ENCODE assay signal across 19 mouse cellular contexts in genomic region chr2:26068175-26068574, GRCm38 (mm10). TPM values are rescaled to one million over a fixed set of nuclear protein-coding genes. Genes with fewer than 3 reads are reported as not detected.
DNase-seq lines count a peak whose midpoint lies in the region; ATAC-seq and TF ChIP-seq lines count a peak whose summit lies in the region.
"Had no signal": no experiment of that assay in that cellular context is flagged by ENCODE, and none has a peak within 500 bp of the region (broad histone marks: within the 10 kb centered on the region; RNA-seq: fewer than 3 reads in every experiment).

No protein-coding gene starts in this region.

- H3K36me3 ChIP-seq in forebrain, embryonic 13.5 days (ENCODE audit: poor library complexity, severe bottlenecking): no peaks in the 10 kb centered on the region
- H3K36me3 ChIP-seq: embryonic facial prominence, embryonic 12.5 days; heart, embryonic 15.5 days; midbrain, embryonic 13.5 days had no signal

- no peak overlapping the region for H3K4me3 ChIP-seq in layer of hippocampus, adult 2 months
- H3K4me3 ChIP-seq in olfactory bulb, adult 2 months (ENCODE audit: insufficient read depth, low read depth, low read length): no peak overlapping the region
- no peak overlapping the region for H3K4me3 ChIP-seq in forebrain, embryonic 13.5 days
- H3K4me3 ChIP-seq: embryonic facial prominence, embryonic 12.5 days; heart, embryonic 15.5 days; midbrain, embryonic 13.5 days had no signal

- no peak for TF ChIP-seq CTCF in layer of hippocampus, adult 2 months (conservative IDR thresholded peaks at IDR 0.05)
- no peak for TF ChIP-seq CTCF in olfactory bulb, adult 2 months (IDR thresholded peaks at IDR 0.05; ENCODE audit: insufficient read depth, low read depth, low read length)

- no peak overlapping the region for H3K9ac ChIP-seq in forebrain, embryonic 13.5 days
- H3K9ac ChIP-seq: embryonic facial prominence, embryonic 12.5 days; forebrain, postnatal 0 days; heart, embryonic 15.5 days; midbrain, embryonic 13.5 days had no signal

- H3K4me1 ChIP-seq in olfactory bulb, adult 2 months (ENCODE audit: control insufficient read depth, insufficient read depth, low read length): peaks cover 59% of the 10 kb centered on the region
- peaks cover 21% of the 10 kb centered on the region for H3K4me1 ChIP-seq in forebrain, embryonic 13.5 days
- H3K4me1 ChIP-seq: embryonic facial prominence, embryonic 12.5 days had no signal

- TF ChIP-seq POLR2A in olfactory bulb, adult 2 months (IDR thresholded peaks at IDR 0.05; ENCODE audit: insufficient read depth, low read depth, low read length): no peak

- 28% methylated on average over 7 of the region's 7 CpGs for WGBS in olfactory bulb, adult 2 months
- WGBS in forebrain, embryonic 13.5 days: 80% methylated on average over 7 of the region's 7 CpGs

- no peaks in the 10 kb centered on the region for H3K27me3 ChIP-seq in forebrain, embryonic 13.5 days
- H3K27me3 ChIP-seq: embryonic facial prominence, embryonic 12.5 days; heart, embryonic 15.5 days; midbrain, embryonic 13.5 days had no signal

- DNase-seq in layer of hippocampus, adult 2 months (ENCODE audit: low spot score in 2 of 2): no peak
- DNase-seq in layer of hippocampus, postnatal 25 days (ENCODE audit: extremely low spot score in 1 of 2, low spot score in 1 of 2): no peak
- DNase-seq in ZHBTc4 (ENCODE audit: low read depth, low spot score) (peak; percentile 34), liver (peak; percentile 70)
- DNase-seq in adrenal gland, postnatal 36 days: no peak
- DNase-seq: cerebellum, adult 11-12 months; forebrain, postnatal 0 days; gastrocnemius, postnatal 14 days; kidney, adult 2 months; left cerebral cortex, postnatal 4 days; right cerebral cortex, adult 18-20 months; thymus, adult 2 months had no signal

- no peak for ATAC-seq in forebrain, embryonic 13.5 days
- ATAC-seq: CD4-positive, CD25-positive, alpha-beta regulatory T cell, adult 4 months; forebrain, postnatal 0 days; hindbrain, embryonic 16.5 days; midbrain, embryonic 13.5 days had no signal

- no peaks in the 10 kb centered on the region for H3K9me3 ChIP-seq in forebrain, embryonic 13.5 days (replicated peaks)
- H3K9me3 ChIP-seq: embryonic facial prominence, embryonic 12.5 days; heart, embryonic 15.5 days; midbrain, embryonic 13.5 days had no signal

- peak overlapping the region; percentile 60 for H3K27ac ChIP-seq in layer of hippocampus, adult 2 months
- H3K27ac ChIP-seq in olfactory bulb, adult 2 months (ENCODE audit: insufficient read depth, low read depth, low read length): peak overlapping the region; percentile 91
- no peak overlapping the region for H3K27ac ChIP-seq in forebrain, embryonic 13.5 days
- H3K27ac ChIP-seq: embryonic facial prominence, embryonic 12.5 days; heart, embryonic 15.5 days; midbrain, embryonic 13.5 days had no signal

- no peak overlapping the region for H3K4me2 ChIP-seq in forebrain, embryonic 13.5 days
- H3K4me2 ChIP-seq: embryonic facial prominence, embryonic 12.5 days; heart, embryonic 15.5 days; midbrain, embryonic 13.5 days had no signal

RNA-seq across cellular contexts. Expression of gene Ubac1, which starts 46.6 kb away (rescaled TPM):
- 10 to 100 TPM; 52.1 to 53.0 TPM for total RNA-seq in layer of hippocampus, adult 2 months (2021)
- 10 to 100 TPM; 58.1 to 68.6 TPM for total RNA-seq in layer of hippocampus, postnatal 25 days (2021)
- polyA plus RNA-seq in olfactory bulb, adult 2 months (2012; ENCODE audit: insufficient read depth, insufficient read length, low replicate concordance, missing spikeins): not detected in 2 replicates
- total RNA-seq in adrenal gland, postnatal 36 days (2021): 10 to 100 TPM; 38.1 to 38.8 TPM
- polyA plus RNA-seq in forebrain, embryonic 13.5 days (2015; fragmentation: Nextera tagmentation; extraction: Ambion mirVana): 83.8 and 89.3 TPM in 2 replicates

RNA-seq across cellular contexts. Expression of gene Nacc2, which starts 54.8 kb away (rescaled TPM):
- total RNA-seq in layer of hippocampus, adult 2 months (2021): 10 to 100 TPM; 59.8 to 61.4 TPM
- 10 to 100 TPM; 58.7 to 63.4 TPM for total RNA-seq in layer of hippocampus, postnatal 25 days (2021)
- 71.7 TPM in 1 of 2 replicates, not detected in the other for polyA plus RNA-seq in olfactory bulb, adult 2 months (2012; ENCODE audit: insufficient read depth, insufficient read length, low replicate concordance, missing spikeins)
- 10 to 100 TPM; 33.3 to 40.1 TPM for total RNA-seq in adrenal gland, postnatal 36 days (2021)
- 9.4 and 10.6 TPM in 2 replicates for polyA plus RNA-seq in forebrain, embryonic 13.5 days (2015; fragmentation: Nextera tagmentation; extraction: Ambion mirVana)

Comparison
In these comparisons a context has a peak if more than half of its experiments do, and no peak if none do; other contexts are left out.
1. DNase-seq: peak in ZHBTc4 (single experiment) and liver (single experiment); none in layer of hippocampus, adult 2 months (0 of 2), layer of hippocampus, postnatal 25 days (0 of 2) and adrenal gland, postnatal 36 days (0 of 2).